Mouse (Mus musculus) myocyte (in vitro differentiated cells): ENCODE results near the gene 2610507B11Rik.

Source experiments
- E2F4 ChIP-seq: IDR thresholded peaks from one replicate; pipeline ENCODE4 v1.6.1; 2011; ENCODE audit warnings: mild to moderate bottlenecking, control low read depth, moderate library complexity; ENCODE audit not compliant: insufficient read depth
- MAX ChIP-seq: IDR thresholded peaks from one replicate; pipeline ENCODE4 v1.6.1; 2011; ENCODE audit warnings: low read depth, mild to moderate bottlenecking, control low read depth
- MYOG ChIP-seq, 3 experiments: IDR thresholded peaks; one replicate each; pipeline ENCODE4 v1.6.1; 2011; ENCODE audit warnings: control low read depth in 2 of 3, low read depth in 2 of 3, mild to moderate bottlenecking in 2 of 3; ENCODE audit not compliant: insufficient read length in 2 of 3, control insufficient read depth in 1 of 3, insufficient read depth in 1 of 3
- POLR2A ChIP-seq: IDR thresholded peaks from one replicate; pipeline ENCODE4 v1.6.1; 2011; ENCODE audit warnings: low read depth, mild to moderate bottlenecking, control low read depth, moderate library complexity; ENCODE audit not compliant: insufficient read length
- TCF3 ChIP-seq: IDR thresholded peaks from one replicate; pipeline ENCODE4 v1.6.1; 2011; ENCODE audit warnings: low read depth, control low read depth; ENCODE audit not compliant: insufficient read length

- no peak for TF ChIP-seq POLR2A
- no peak for TF ChIP-seq TCF3
- no peak for TF ChIP-seq E2F4
- TF ChIP-seq MAX = no peak
- TF ChIP-seq MYOG (IDR thresholded peaks at IDR 0.05; ENCODE audit: control insufficient read depth in 1 of 3, insufficient read depth in 1 of 3, insufficient read length in 2 of 3, low read depth in 2 of 3) = no peak
These were observed 30.0 kb upstream of the 2610507B11Rik start for GRCm38 (mm10) chr11:78231518-78231917.
